Mouse (Mus musculus) gastrocnemius, postnatal 36 days (tissue): ENCODE data around the gene Cmtm4. TPM values are rescaled to one million over a fixed set of nuclear protein-coding genes. Genes with fewer than 3 reads are reported as not detected.

Experiments used
- DNase-seq, 2 experiments: peaks; one replicate each; pipeline ENCODE4 v3.0.0; 2022
- intact Hi-C: fragments of 180-260 bp; cut with DNase I; formaldehyde crosslinking; loops from one replicate; pipeline ENCODE4 v1.15.1; 2025
- total RNA-seq, 2 experiments: library from RNA; stranded (reverse); gene quantifications; 2 replicates each; pipeline ENCODE4 v1.2.3; 2021

Cmtm4 gene
- total RNA-seq, 2 experiments from 2014 or later, result 4.2 to 4.9 TPM

DNA sequence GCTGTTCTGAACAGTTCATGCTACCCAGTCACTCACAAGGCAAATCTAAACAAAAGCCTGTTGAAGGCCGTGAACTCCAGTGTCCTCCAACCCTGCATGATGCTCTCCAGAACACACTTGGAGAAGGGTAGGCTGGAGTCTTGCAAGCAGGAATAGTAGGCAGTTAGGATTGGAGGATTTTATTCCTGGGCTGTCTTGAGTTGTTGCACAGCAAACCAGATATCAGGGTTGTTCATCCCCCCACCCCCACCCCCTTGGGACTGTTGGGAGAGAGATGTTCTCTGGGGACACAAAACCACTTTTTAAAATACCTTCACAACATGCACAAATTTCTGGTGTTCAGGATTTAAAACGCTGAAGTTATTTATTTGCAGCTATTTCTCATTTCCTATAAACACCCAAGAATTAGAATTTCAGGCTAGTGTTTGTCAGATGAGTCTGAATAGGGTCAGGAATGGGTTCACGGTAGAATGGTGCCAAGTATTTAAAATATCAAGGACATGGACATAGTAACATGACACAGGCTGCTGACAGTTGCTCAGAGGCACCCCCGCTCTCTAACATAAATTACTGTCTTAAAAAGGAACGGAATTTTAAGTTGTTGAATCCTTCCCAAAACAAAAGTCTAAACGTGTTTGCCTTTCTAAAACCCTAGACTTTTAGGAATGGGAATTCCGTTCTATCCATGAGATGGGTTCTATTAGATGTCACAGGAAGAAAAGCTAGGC, 17.4 kb upstream of the Cmtm4 start:
- intact Hi-C loops, result no loop called here
- no peak for DNase-seq

- DNase-seq, result no peak
- intact Hi-C loops, result no loop called here
Observed at GRCm38 (mm10) chr8:104411972-104412371, 16.4 kb upstream of the Cmtm4 start.

GRCm38 (mm10) chr8:104411468-104411867, 15.9 kb upstream of the Cmtm4 start:
- intact Hi-C loops, result no loop called here

GRCm38 (mm10) chr8:104410628-104411273, 15.1 kb upstream of the Cmtm4 start:
- intact Hi-C loops, result no loop called here
- no peak for DNase-seq

More at GRCm38 (mm10) chr8:104411468-104411867, 15.9 kb upstream of the Cmtm4 start:
- no peak for DNase-seq

DNA sequence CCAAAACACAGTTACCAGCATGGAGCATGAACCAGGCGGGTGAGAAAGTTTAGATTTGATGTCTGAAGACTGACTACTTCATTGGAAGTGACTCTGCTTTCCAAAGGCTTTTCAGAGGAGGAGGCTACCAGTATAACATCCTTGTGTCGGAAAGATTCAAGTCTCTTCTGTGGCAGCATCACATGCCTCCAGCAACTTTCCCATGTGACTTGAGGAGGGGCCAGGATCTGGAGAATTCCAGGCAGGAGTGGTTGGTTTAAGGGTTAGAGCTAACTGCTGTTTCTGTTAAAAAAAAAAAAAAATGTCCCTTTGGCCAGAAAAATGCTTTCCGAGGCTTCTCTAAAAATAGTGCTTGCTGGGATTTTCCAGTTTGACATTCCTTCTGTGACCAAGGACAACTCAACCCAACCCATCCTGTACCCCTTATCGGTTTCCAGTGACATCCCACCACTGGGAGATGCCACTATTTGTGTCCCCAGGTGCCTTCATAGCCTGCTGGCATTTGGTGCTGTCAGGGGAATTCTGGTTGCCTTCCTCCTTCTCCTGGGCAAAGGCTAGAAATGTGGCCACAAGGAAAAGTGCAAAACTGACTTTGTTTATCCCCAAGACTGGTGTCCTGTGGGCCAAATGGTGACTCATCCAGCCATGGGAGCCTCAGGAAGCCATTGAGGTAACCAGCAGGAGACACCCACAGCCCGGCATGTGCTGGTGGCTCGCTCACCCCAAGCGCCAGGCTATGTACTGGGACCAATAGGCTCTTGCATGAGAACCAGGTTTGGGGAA, 12.9 kb upstream of the Cmtm4 start:
- no peak for DNase-seq
- intact Hi-C loops, result no loop called here

DNA sequence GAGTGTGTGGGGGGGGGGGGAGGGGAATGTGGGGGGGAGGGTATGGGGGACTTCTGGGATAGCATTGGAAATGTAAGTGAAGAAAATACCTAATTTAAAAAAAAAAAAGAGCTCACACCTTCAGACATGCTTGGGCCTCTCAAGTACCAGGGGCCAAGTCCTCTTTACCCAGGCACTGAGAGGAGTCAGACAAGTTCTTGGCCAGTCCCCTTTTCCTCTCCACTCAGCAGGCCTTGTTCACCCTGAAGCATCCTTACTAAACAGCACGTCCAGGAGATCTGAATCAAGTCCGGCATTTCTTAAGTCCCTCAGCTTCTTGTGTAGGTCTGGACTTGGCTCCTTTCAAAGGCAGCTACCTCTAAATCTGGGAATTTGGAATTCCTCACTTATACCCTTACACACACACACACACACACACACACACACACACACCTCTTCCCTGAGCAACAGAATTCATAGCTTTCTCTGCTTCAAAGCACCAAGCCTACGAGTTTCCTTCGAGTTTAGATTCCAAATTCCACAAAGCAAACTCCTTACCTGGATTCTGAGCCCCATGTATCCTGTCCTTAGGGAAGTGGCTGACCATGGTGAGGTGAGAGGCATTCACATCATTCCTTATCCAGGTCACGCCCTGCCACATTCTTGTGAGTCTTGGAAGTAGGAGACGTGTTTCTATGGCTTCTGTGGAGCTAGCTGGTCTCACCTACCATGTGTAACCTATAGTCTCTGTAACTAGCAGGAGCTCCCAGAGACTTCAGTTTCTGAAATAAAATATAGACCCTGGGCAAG, 10.9 kb upstream of the Cmtm4 start:
- DNase-seq, result no peak
- intact Hi-C loops, result no loop called here

GRCm38 (mm10) chr8:104405430-104406187, 10.0 kb upstream of the Cmtm4 start:
- intact Hi-C loops, result no loop called here
- no peak for DNase-seq

- intact Hi-C loops, result loop anchor here (5.0 kb wide), 1 partner anchor 61 kb away; no protein-coding TSS in a partner anchor
- no peak for DNase-seq
Observed at GRCm38 (mm10) chr8:104403596-104403995, 8.0 kb upstream of the Cmtm4 start.

- intact Hi-C loops, result no loop called here
- peak in 1 of 2 experiments; percentile 32 for DNase-seq
Observed at GRCm38 (mm10) chr8:104394801-104395702, 555 bp downstream of the Cmtm4 start.

DNA sequence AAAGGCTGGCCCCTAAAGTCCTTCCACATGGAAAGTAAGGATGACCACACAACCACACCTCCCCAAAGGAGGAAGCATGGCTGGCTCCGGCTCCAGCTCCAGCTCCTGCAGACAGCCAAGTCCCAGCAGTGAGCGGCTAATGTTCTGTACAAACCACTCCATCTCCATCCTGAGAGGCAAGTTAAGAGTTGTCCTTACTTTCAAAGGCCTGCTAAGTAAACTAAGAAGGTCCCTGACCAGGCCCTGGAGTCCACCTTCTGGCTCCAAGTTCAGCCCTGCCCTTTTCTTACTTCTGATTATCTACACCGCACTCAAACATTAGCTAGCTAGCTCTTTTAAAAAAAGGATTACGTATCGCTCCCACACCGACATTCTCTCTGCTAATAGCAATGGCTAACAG, 1.8 kb downstream of the Cmtm4 start:
- intact Hi-C loops, result no loop called here
- no peak for DNase-seq

DNA sequence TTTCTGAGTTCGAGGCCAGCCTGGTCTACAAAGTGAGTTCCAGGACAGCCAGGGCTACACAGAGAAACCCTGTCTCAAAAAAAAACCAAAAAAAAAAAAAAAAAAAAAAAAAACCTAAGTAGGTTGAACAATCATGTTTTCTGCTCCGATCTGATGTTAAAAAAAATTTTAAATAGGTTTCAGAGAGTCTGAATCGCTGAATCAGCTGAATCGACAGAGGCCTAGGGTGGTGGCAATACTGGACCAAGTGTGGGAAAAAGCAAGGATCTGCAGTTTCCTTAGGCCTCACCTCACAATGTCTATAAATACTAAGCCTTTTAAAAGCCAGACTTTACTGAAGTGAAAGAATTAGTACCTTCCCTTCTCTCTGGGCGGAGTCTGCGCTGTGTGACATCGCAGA, 2.5 kb downstream of the Cmtm4 start:
- intact Hi-C loops, result no loop called here
- DNase-seq, result no peak

DNA sequence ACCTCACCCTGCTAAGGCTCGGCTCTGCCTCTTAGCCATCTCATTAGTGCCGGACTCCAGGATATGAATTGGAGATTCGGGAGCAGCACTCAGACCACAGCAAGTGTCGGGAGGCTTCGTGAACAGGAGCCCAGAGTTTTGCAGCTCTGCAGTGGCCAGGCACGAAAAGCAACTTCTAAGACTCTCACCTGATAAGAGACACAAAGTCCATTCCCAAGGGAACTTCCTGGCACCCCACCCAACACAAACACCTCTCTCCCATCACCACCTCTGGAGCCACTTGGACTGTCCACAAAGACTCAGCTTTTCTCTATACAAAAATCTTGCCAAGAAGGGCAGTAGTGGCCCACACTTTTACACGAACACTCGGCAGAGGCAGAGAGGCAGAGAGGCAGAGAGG, 5.4 kb downstream of the Cmtm4 start:
- DNase-seq, result no peak
- intact Hi-C loops, result no loop called here

- intact Hi-C loops, result no loop called here
- DNase-seq, result no peak
Observed at GRCm38 (mm10) chr8:104387980-104388379, 7.6 kb downstream of the Cmtm4 start.

DNA sequence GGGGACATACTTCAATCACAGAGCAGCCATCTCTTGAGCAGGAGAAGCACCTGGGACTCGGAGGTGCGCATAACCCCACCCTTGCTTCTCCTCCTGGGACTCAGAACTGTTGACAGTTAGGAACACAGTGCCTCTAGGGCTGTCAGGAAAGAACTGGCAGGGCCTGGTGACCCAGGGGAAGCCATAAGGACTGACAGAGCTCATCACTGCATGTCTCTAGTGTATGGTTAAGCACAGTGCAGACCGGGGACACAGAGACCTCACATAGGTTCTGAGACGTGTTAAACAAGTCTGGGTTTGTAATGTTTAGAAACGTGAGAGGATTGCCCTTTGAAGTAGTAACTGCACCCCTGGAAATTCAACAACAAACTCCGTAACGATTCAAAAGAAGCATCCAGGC, 8.1 kb downstream of the Cmtm4 start:
- intact Hi-C loops, result no loop called here
- DNase-seq, result no peak

- intact Hi-C loops, result no loop called here
- no peak for DNase-seq
Observed at GRCm38 (mm10) chr8:104386693-104387092, 8.9 kb downstream of the Cmtm4 start.

DNA sequence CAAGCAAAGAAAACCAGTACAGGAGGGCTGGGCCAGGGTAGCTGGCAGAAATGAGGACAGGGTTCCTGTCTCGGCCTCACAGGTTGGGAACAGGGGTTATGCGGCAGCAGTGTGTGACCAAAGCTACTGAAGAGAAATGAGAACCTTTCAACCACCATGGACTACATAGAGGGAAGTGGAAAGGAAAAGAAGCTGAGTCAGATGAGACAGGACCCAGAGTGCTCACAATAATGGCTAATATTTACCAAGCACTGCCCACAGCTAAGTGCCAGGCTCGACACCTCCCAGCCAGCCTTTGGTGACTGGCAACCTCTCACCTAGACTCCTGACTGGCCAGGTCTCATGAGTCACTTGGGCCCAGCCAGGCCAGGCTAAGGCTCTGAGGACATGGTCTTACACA, 11.6 kb downstream of the Cmtm4 start:
- no peak for DNase-seq
- intact Hi-C loops, result no loop called here

- DNase-seq, result no peak
- intact Hi-C loops, result no loop called here
Observed at GRCm38 (mm10) chr8:104383296-104383695, 12.3 kb downstream of the Cmtm4 start.

DNA sequence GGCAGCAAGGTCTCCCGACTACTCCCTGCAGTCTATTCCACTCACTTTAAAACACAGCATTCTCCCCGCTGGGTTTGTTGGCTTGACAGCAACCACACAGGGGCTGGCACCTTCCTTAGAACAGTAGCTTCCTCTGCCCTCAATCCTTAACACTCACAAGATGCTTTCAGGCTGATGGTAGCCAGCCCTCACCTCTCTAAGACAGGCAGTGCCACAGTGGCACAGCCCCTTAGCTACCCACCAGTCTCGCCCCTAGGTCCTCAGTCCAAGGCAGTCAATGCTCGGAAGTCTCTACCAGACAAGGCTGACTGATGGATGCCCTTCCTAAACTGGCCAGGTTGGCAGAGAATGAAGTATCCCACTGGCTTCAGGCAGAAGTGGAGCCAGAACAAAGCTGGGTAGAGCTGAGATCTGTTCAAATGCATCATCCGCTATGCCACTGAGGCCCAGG, 14.6 kb downstream of the Cmtm4 start:
- DNase-seq, result no peak
- intact Hi-C loops, result no loop called here

- no peak for DNase-seq
- intact Hi-C loops, result no loop called here
Observed at GRCm38 (mm10) chr8:104380269-104380668, 15.3 kb downstream of the Cmtm4 start.
